Mouse (Mus musculus) layer of hippocampus, postnatal 14 days (tissue): ENCODE results near the gene Magi2. TPM values are rescaled to one million over a fixed set of nuclear protein-coding genes. Genes with fewer than 3 reads are reported as not detected.
A peak's percentile ranks its signal among the peaks of the same experiment; 100 is the strongest.

Experiments
- DNase-seq, 2 experiments: peaks; one replicate each; pipeline ENCODE4 v3.0.0; 2021 to 2022; ENCODE audit warnings: low spot score in 2 of 2, mixed read lengths in 1 of 2
- total RNA-seq, 2 experiments: library from RNA; stranded (reverse); gene quantifications; 2 replicates each; pipeline ENCODE4 v1.2.3; 2021

The Magi2 gene
- total RNA-seq, 2 experiments from 2014 or later, result 108 to 117 TPM

DNA sequence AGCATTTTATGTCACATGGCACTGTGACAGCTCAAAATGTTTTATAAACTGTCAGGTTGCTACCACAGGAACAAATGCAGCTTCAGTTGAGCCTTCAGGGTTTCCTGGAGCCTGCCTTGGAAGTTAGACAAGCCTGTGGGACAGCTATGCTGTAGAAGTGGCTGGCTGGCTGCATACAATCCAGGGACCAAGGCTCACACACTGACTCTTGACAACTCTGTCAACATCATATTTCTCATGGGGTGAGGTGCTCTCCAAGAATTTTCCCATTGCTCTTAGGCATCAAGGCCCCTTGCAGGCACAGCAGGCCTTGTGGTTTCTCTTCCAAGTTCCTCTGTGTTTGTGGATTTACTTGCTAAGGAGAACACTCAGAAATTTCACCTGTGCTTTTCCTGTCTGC, 1107.7 kb downstream of the Magi2 start:
- DNase-seq, result no peak

DNA sequence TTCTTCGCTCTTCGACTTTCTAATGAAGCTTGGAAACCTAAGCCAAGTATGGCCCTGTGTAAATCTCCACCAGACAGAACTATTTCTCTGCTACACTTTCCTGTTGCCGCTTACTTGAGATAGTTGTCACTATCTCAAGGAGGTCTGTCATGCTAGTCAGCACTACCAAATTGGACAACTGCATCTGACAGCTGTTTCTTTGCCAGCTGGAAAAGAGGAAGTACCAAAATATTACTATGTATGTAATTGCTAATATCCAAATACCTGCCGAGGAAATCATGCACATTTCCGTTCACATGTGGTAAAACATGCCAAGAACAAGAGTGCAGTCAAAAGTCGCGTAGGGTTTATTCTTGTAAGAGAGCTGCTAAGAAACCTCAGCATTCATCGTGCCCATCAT, 1126.1 kb downstream of the Magi2 start:
- no peak for DNase-seq

DNA sequence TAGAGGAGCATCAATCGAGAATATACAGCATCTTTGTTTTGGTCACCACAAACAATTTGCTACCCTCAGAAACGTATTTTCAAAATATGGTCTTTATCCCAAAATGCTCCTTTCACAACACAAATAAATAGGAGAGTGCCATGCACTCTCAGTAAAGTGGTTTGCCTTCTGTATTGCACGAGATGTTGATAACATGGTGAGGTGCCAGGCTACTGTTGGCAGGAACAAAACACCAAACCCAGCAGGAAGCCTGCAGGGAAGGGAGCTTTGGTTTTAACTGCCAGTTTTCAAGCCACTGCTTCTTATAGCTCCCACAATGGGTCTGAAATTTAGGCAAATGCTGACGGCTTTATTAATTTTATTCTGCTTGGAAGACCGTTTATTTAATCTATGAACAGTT, 1131.6 kb downstream of the Magi2 start:
- DNase-seq, result peak; percentile 24 to 68

DNA sequence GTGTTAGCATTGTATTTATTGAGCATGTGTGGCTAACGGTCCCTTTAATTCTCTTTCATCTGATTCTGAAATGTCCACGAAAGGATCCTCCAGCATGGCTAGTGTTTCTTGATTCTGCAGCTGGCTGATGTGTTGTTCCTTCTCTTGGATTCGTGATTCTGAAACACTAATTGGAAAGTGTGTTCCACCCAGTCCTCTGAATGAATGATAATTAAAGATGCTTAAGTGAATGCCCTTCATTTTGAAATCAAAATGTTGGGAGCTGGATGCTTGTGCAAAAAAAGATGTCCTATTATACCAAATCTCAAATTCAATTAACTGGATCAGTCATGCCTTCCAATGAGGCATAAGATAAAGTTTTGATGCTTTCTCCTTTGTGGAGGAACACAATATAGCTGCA, 1132.2 kb downstream of the Magi2 start:
- DNase-seq, result no peak

DNA sequence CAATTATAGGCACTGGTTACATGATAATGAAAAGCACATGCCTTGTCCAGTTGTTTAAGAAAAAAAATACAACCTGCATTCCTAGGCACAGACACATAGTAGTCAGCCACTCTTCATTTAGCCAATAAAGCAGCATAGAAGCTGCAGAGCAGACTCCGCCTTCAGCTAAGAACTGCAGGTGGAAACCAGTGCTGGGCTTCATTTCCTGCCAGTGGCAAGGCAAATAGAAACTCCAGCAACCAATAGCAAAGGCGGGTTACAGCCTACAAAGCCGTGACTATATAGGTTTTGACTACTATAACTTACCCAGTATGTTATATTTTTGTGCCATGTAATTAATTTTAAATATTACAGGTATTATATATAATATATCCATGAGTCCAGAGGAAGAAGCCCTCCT, 1135.3 kb downstream of the Magi2 start:
- no peak for DNase-seq

DNA sequence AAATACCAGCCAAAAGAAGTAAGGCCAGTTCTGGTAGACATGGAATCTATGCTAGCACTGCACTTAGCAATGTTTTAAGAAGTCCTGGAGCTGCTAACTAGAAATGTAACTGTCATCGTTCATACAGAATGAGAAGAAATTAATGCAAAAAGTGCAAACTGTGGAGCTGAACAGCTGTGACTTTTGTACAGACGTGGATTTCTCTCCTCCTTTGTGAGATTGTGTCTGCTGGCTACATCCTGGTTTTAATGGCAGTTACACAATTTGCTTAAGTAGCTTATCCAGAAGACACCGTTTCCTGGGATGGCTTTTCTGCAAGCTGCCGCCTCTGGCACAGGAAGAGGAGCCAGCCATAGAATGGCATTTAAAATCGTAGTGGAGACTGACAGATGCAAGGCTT, 1136.4 kb downstream of the Magi2 start:
- peak; percentile 24 to 39 for DNase-seq

DNA sequence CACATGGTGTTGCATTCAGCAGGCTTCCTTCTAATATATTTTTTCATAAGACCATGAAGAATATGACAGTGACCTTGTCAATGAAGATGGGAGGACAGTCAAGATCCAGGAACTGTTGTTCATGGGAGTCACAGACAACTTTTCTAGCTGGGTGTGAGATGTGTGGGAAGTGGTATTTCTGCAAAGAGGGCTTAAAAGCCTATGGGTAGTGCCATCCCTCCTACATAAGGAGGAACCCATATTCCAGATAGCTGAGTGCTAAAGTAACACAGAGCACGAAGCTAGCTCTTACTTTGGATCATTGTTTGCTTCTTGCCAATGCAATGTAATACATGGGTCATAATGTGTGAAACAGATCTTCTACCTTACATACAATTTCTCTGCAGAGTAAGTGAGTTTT, 1146.8 kb downstream of the Magi2 start:
- no peak for DNase-seq

DNA sequence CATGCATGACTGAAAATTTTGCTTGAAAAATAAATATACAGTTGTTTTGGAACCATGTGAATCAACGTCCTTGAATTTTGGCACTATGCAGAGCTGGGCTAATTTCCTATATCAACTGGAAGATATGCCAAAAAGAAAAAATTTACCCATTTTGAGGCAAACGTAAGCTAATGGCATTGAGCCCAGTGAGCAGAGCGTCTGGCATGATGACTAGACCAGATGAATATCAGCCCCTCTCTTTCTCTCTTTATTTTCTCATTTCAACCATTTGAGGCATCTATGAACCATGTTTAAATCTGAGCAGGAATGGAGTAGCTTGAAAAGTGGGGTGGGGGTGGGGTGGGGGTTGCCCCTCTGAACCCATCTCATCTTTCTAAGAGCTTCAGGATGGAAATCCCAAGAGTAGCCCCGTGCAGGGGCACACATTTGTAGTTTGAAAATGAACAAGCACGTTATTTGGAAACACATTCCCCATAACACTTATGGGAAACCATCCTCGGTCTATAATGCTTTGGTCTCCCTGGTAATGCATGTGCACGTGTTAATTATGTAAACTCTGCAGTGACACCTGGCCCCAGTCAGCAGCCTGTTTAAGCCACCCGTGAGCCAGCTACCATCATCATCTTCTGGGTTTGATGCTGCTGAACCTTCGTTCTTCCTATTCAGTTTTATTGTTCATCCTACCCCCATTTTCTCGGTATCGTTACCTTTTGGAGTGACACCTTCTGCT, 1151.4 kb downstream of the Magi2 start:
- peak; percentile 32 to 76 for DNase-seq

DNA sequence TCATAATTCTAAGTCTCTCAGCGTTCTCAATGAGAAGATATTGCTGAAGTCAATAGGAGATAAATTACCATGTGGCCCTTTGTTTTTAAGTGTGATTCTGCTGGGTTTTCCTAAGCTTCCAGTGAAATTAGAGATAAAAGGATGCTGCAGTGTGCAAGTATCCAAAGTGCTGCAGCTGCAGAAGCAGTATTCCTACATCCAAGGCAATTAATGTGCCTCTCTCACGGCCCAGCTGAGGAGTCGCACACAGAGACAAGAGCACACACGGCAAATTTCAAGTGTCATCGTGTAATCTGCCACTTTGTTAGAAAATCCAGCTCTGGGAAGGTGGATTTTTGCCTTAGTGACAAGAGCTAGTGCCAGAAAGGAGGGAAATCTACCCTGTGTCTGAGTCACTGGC, 1177.7 kb downstream of the Magi2 start:
- no peak for DNase-seq

DNA sequence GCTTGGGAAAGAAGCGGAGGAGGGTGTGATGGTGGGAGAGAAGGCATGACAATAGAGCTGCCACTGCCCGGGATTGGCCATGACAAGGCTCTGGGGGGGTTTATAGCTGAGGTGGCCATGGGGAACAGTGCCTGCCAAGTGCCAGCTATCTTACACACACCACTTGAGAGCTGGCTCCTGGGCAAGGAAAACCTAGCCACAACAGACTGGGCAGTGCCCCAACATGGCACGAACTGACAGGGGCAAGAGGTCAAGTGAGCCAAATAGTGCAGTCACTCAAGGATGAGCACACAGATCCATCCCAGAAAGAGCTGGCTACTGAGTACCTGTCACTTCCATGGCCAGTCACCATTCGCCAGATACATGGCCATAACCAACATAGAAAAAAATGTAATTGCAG, 1179.8 kb downstream of the Magi2 start:
- no peak for DNase-seq

DNA sequence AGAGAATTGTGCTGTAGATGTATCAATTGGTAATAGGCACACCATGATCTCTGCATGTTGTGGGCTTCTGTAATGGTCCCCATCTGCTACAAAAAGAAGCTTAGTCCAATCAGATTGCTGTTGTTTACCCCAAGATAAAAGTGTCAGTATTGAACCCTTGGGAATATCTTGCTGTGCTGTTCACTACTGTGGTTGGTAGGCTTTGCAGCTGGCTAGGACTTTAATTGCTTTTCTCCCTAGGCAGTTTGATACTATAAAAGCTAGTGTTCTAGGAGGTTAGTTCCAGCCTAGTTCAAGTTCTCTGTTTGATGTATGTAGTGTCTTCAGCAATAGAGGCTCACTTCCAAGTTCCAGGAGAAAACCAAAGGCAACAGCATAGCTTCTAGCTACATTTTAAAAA, 1188.5 kb downstream of the Magi2 start:
- no peak for DNase-seq

DNA sequence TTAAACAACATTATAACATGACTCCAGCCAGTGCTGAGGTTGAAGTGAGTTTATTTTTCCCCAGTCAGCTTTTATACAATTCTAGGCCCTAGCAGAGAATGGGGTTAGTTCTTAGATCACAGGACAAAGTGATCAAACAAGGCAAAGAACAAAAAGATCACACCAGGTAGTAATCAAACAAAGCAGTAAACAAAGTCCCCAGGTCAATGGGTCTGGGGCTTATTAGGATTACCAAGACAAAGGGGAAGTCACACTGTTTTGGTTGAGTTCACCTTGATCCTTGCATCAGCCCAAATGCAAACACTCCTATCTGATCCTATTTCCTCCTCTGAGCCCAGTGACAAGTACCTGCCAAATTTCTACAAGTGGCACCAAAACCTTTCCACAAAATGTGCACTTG, 1190.5 kb downstream of the Magi2 start:
- DNase-seq, result no peak

DNA sequence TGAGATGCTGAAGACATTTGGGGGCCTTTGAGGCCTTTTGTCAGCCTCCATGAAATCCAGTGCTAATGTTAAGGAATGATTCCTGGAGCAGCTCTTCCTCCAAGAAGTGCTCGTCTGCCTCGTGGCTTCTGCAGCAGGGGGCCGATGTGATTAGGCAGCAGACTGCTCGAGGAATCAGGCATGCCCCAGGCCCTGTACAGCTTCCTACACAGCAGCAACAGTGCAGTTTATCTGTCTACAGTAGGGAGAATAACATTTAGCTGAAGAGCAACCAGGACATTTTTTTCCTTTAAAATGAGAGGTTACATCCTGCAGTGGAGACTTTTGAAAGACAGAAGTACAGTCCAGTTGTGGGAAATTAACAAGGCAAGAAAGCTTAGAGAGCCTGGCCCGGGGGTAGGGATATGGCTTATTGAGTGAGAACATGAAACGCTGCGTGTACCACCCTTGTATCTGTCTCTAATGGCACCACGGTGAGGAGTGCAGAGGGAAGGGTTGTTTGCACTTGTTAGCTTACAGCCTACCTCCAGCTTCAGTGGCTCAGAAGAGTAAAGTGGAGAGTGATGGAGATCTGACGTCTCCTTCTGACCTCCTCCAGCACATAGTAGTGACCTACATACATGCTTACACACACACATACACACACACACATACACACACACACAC, 1205.4 kb downstream of the Magi2 start:
- DNase-seq, result no peak

DNA sequence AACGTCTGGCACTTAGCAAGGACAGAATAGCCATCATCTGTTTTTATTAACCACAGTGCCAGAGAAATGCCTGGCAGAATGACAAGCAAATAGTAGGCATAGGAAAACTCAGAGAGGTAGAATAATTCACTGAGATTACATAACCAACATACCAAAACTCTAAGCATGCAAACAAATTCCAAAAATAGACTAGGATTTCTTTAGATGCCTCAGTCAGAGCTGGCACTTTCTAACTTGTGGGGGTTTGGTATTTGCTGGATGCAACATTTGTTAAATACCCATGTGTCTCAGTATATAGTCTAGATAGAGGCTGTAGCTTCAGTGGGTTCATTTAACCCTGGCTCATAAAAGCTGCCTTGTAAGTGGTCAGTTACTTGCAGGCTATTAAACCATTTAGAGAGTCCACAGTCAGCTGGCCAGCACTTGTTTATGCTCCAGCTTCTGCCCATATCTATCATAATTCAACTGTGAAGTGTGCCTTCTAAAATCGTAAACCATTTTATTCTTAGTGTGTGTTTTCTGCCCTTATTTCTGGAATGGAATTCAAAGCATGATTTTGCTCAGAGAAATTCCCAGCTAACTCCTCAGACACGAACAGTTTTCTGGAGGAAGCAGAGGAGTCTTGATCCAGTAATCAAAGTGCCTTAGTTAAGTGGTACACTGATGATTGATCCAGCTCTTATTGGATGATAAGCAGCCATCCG, 1219.8 kb downstream of the Magi2 start:
- peak in 1 of 2 experiments; percentile 17 for DNase-seq

DNA sequence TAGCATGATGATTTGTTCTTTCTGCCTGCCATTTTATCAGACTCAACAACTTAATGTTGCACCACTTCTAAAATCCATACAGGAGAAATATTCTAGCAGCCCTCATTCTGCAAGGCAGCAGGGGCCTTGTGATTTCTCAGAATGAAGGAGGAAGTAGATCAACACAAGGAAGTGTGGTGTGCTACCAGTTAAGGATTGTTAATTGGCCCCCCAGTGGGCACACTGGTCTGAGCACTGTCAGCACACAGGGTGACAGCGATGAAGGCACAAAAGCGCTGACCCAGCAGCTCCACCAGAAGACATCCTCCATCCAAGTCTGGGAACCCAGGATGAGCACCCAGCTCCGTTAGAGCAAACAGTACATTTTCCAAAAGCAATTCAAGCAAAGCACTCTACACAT, 1229.3 kb downstream of the Magi2 start:
- DNase-seq, result no peak

DNA sequence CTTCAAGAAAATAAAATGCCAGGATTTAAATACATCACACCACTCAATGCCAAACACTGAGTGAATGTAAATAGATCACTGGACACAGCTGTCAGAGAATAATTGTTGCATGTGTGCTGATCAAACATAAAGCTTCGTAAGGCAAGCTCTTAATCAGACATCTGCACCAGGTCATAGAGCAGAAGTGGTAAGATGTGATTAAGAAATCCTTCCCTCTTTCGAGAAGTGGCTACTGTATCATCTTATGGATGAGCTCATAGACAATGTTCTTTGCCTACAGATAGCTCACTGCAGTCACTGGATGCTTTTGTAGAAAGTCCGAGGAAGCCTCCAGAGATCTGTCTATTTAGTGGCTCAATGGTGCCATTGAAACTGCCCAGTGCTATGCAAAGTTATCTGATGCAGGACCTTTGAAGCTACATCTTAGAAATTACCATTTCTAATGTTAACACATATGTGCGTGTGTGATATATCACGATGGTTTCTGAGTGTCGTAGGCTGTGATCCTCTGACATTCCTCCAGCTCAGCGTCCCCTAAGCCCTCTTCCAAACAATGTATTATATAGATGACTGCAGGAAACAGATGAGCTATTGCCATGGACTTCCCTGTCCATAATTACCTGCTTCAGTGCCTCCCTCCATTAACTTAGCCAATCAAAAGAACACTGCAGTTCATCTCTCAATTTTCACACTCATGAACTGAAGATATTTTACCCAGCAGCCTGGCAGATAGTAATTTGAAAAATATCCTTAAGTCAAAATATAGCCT, 1231.1 kb downstream of the Magi2 start:
- no peak for DNase-seq

DNA sequence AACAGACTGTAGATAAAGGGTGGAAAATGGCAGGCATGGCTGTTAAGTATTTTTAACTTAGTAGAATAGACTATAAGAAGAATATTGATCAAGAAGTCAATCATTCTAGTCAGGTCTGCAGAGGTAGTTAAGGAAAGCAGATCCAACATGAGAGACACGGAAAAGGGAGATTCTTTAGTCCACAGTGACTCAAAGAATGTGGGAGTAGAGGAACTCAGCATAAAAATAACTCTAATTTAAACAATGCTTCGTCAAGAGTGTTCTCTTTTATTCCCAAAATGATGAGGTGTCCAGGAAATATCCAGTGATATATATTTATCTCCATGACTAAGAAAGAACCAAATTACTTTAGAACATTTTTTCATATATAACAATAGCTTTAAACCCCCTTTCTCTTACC, 1234.9 kb downstream of the Magi2 start:
- DNase-seq, result no peak

DNA sequence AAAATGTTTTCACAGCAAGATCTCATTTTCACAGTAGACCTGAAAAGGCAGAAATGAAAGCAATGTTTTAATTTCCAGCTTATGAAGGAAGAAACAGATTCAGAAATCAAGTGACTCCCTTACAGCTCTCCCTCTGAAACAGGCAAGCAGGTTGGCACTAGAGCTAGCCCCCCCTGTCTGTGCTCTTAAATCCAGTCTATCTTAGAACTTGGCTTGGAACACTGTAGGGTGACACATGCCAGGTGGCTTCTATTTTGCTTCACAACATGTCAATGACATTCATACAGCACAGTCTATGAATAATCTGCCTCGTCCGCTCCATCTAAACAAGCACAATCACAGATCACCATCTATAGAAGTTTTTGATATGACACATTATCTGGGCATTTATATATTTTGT, 1235.5 kb downstream of the Magi2 start:
- DNase-seq, result peak; percentile 28 to 82

DNA sequence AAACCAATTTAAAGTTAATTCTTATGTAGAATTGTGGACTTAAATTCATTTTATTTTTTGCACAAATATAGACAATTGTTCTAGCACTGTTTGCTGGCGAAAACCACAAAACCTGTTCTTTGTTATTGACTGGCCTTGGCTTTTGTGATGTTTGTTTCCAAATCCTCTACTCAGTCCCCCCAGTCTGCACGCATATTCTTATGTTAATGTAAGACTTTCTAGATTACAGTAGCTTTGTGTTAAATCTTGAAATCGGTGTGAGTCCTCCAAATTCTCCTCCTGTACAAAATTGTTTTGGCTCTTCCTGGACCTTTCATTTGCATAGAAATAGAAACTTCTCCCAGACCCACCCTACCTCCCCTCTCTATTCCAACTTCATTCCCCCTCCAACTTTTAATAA, 1242.9 kb downstream of the Magi2 start:
- DNase-seq, result no peak

DNA sequence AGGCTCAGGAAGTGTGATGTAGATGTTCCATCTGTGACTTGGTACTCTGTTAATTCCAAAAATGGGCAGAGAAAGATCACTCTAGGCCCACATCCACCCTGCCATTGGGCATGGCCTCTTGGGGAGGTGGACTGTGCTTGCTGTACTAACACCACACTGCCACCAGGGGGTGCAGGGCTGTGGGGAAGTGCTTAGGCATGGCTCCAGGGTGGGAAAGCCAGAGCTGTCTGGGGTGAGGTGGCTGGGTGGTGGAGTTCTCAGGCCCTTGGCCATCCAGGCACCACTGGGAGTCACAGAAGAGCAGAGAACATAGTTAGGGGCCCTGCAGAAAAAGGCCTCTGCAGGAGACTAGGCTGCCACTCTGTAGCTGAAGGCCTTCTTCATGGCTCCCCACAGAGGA, 1243.6 kb downstream of the Magi2 start:
- no peak for DNase-seq

DNA sequence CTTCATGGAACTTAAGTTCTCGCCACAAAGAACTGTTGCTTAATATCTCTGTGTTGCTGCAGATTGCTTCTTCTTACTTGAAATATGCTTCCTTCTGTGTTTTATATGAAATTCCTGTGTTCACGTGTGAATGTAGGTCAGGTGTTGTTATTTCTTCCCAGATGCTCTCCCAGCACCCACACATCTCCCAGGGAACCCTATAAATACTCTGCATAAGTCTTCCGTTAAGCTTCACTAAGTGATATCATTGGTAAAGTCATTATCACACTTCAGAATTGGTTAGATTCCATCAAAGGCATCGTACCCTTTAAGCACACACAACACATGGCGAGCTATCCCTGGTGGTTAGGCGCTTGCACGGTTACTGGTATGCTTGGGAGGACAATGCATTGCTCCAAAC, 1257.7 kb downstream of the Magi2 start:
- no peak for DNase-seq

DNA sequence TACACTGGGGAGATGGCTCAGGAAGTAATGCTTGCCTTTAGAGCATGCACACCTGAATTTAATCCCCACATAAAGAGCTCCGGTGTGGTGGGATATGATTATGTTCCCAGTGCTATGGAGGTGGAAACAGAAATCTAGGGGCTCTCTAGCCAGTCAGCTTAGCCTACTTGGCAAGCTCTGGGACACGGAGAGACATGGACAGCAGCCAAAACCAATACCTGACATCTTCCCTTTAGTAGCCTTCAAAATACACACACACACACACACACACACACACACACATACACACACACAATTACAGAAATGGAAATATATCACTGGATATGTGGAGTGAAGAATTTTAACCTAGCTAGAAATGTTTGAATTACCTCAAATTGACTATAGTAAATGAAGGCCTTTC, 1265.1 kb downstream of the Magi2 start:
- DNase-seq, result no peak
